Mouse (Mus musculus): ENCODE data around the gene Abcf1. TPM values are rescaled to one million over a fixed set of nuclear protein-coding genes. Genes with fewer than 3 reads are reported as not detected.
"Not testable (repeated sequence)": the region's sequence is repeated elsewhere in the genome, so short reads cannot be mapped to it uniquely, and the experiment has no call there.

The Abcf1 gene
- 78.6 and 90.2 TPM in 2 replicates for polyA plus RNA-seq (2015; fragmentation: Nextera tagmentation; extraction: Ambion mirVana)

DNA sequence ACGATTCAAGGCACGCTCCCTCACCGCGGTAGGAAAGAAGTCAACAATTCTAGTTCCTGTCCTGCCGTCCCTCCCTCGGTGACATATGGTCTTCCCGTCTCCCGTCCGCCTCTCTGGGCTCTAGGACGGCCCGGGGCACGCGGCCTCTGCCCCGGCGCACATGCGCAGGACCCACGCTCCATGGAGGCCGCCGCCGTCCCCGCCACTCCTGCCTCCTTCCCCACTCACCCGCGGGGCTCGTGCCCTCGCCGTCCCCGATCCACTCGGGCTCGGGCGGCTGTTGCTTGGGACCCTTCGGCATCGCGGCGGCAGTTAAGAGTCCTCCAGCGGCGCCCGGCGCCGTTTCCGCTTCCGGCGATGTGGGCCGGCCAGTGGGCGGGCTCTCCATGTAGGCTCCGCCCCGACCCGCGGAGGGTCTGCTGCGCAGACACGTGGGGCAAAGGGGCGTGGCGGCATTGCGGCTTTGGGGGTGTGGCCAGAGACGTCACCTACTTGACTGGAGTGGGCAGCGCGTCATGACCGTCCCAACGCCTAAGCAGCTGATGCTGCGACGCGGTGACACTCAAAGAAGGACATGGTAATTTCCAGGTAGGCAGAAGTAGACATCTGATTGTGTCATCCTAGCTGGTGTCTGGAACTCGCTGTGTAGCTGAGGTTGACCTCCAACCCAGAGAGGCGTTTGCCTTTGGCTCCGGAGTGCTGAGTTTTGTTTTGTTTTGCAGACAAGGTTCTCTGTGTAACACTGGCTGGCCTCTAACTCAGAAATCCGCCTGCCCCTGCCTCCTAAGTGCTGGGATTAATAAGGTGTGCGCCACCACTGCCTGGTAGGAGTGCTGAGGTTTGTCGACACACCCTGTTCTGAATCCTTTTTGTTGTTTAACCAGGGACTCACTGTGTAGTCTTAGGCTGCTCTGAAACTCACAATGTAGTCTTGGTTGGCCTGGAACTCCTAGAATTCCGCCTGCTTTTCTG, at the start of gene Abcf1:
Gene Abcf1, minus strand, starts transcription at position 344 of the 972 bp plus-strand sequence.
- peak within 1 kb of the TSS; percentile 85 for H3K9ac ChIP-seq (ENCODE audit: low read depth, low read length)

GRCm38 (mm10) chr17:36018979-36019378, 49.4 kb upstream of the Abcf1 start:
- Histone ChIP-seq H3K36me3 (ENCODE audit: insufficient read depth, low read length) (peaks cover 3% of the 10 kb centered on the region; the same call in 1 of the 2 replicates), H3K27ac (no peak overlapping the region), H3K4me2 (ENCODE audit: low read length) (no peak overlapping the region), H3K4me3 (replicated peaks; ENCODE audit: low read depth, low read length) (no peak overlapping the region), H3K9ac (ENCODE audit: low read depth, low read length) (no peak overlapping the region), H3K4me1 (replicated peaks; ENCODE audit: insufficient read depth, low read length) (no peaks in the 10 kb centered on the region; the same call in 1 of the 2 replicates), H3K27me3 (ENCODE audit: insufficient read depth, low read length) (no peaks in the 10 kb centered on the region), H3K9me3 (replicated peaks; ENCODE audit: low read length) (no peaks in the 10 kb centered on the region)
- no peak for DNase-seq (ENCODE audit: low spot score)
- WGBS = 74% methylated on average over 2 of the region's 2 CpGs
- no peak for ATAC-seq (replicated peaks; ENCODE audit: low FRiP score, low read depth)
- no peak for TF ChIP-seq CTCF (IDR thresholded peaks at IDR 0.05; ENCODE audit: low read depth)

More for the DNA sequence above, at the start of gene Abcf1:
- Histone ChIP-seq H3K27me3 (ENCODE audit: insufficient read depth, low read length) (no peaks in the 10 kb centered on the region), H3K4me1 (replicated peaks; ENCODE audit: insufficient read depth, low read length) (peaks cover 5% of the 10 kb centered on the region), H3K36me3 (ENCODE audit: insufficient read depth, low read length) (0 out of 2 replicates have a peak, but pooled peaks cover 7% of the 10 kb centered on the region), H3K4me2 (ENCODE audit: low read length) (peak within 1 kb of the TSS; percentile 74), H3K4me3 (replicated peaks; ENCODE audit: low read depth, low read length) (peak within 1 kb of the TSS; percentile 88), H3K27ac (peak within 1 kb of the TSS; percentile 75), H3K9me3 (replicated peaks; ENCODE audit: low read length) (no peaks in the 10 kb centered on the region)
- peak; percentile 94 for ATAC-seq (replicated peaks; ENCODE audit: low FRiP score, low read depth)
- DNase-seq (ENCODE audit: low spot score) = peak; percentile 97
- WGBS = under 1% methylated on average over 68 of the region's 68 CpGs
- no peak for TF ChIP-seq CTCF (IDR thresholded peaks at IDR 0.05; ENCODE audit: low read depth)

DNA sequence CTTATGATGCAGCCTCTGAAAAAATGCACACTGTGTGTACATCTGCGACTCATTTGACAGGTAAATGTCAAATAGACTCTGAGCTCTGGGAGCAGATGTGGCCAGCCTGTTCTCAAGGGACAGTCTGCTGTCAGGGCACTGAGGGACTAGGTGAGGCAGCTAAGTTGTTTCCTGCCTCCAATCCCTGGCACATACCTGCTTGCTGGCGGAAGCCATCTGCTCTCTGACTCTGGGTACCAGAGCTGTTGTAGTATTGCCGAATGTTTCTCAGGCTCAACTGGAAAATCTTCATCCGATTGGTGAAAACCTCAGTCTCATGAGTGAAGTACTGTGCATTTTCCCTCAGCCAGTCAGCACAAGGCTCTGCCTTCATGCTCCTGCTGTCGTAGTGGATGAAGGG, 47.5 kb upstream of the Abcf1 start:
- DNase-seq (ENCODE audit: low spot score) (no peak), ATAC-seq (replicated peaks; ENCODE audit: low FRiP score, low read depth) (no peak)
- WGBS = 84% methylated on average over 5 of the region's 5 CpGs

DNA sequence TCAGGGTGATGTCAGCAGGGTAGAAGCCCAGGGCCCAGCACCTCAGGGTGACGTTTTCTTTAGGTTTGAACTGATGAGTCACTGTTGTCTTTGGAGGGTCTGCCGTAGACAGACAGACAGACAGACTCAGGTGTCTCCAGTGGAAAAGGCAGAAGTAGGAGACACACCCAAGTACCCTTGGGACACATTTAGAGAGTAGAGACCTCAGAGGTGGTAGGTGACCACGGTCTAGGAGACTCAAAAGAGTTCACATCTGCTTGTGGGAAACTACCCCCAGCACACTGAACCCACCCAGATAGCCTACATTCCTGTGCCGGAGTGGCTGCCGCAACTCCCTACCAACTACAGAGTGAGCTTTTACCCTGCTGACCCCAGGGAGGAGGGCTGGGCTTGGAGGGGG, 45.4 kb upstream of the Abcf1 start:
- 94% methylated on average over 5 of the region's 5 CpGs for WGBS
- no peak for DNase-seq (ENCODE audit: low spot score)

More for the DNA sequence above, 47.5 kb upstream of the Abcf1 start:
- no peak for TF ChIP-seq CTCF (IDR thresholded peaks at IDR 0.05; ENCODE audit: low read depth)
- no peaks in the 10 kb centered on the region for H3K27me3 ChIP-seq (ENCODE audit: insufficient read depth, low read length)
- H3K4me2 ChIP-seq (ENCODE audit: low read length) = no peak overlapping the region
- no peak overlapping the region for H3K4me3 ChIP-seq (replicated peaks; ENCODE audit: low read depth, low read length)
- no peak overlapping the region for H3K9ac ChIP-seq (ENCODE audit: low read depth, low read length)
- no peak overlapping the region for H3K27ac ChIP-seq
- H3K9me3 ChIP-seq (replicated peaks; ENCODE audit: low read length) = no peaks in the 10 kb centered on the region
- peaks cover 3% of the 10 kb centered on the region; the same call in 1 of the 2 replicates for H3K36me3 ChIP-seq (ENCODE audit: insufficient read depth, low read length)
- H3K4me1 ChIP-seq (replicated peaks; ENCODE audit: insufficient read depth, low read length) = no peaks in the 10 kb centered on the region

GRCm38 (mm10) chr17:36004409-36004808, 34.8 kb upstream of the Abcf1 start:
- not testable (repeated sequence) for H3K9ac ChIP-seq (ENCODE audit: low read depth, low read length); H3K9me3 ChIP-seq (replicated peaks; ENCODE audit: low read length); H3K4me2 ChIP-seq (ENCODE audit: low read length); H3K27me3 ChIP-seq (ENCODE audit: insufficient read depth, low read length); DNase-seq (ENCODE audit: low spot score); H3K27ac ChIP-seq; H3K36me3 ChIP-seq (ENCODE audit: insufficient read depth, low read length); ATAC-seq (replicated peaks; ENCODE audit: low FRiP score, low read depth); H3K4me3 ChIP-seq (replicated peaks; ENCODE audit: low read depth, low read length); H3K4me1 ChIP-seq (replicated peaks; ENCODE audit: insufficient read depth, low read length)
- 90% methylated on average over 7 of the region's 7 CpGs for WGBS

More for the DNA sequence above, 45.4 kb upstream of the Abcf1 start:
- no peak for TF ChIP-seq CTCF (IDR thresholded peaks at IDR 0.05; ENCODE audit: low read depth)
- no peaks in the 10 kb centered on the region for H3K9me3 ChIP-seq (replicated peaks; ENCODE audit: low read length)
- H3K9ac ChIP-seq (ENCODE audit: low read depth, low read length) = no peak overlapping the region
- H3K4me2 ChIP-seq (ENCODE audit: low read length) = no peak overlapping the region
- no peak for ATAC-seq (replicated peaks; ENCODE audit: low FRiP score, low read depth)
- H3K4me1 ChIP-seq (replicated peaks; ENCODE audit: insufficient read depth, low read length) = no peaks in the 10 kb centered on the region
- peaks cover 3% of the 10 kb centered on the region; the same call in 1 of the 2 replicates for H3K36me3 ChIP-seq (ENCODE audit: insufficient read depth, low read length)
- H3K27me3 ChIP-seq (ENCODE audit: insufficient read depth, low read length) = no peaks in the 10 kb centered on the region
- no peak overlapping the region for H3K4me3 ChIP-seq (replicated peaks; ENCODE audit: low read depth, low read length)
- no peak overlapping the region for H3K27ac ChIP-seq

DNA sequence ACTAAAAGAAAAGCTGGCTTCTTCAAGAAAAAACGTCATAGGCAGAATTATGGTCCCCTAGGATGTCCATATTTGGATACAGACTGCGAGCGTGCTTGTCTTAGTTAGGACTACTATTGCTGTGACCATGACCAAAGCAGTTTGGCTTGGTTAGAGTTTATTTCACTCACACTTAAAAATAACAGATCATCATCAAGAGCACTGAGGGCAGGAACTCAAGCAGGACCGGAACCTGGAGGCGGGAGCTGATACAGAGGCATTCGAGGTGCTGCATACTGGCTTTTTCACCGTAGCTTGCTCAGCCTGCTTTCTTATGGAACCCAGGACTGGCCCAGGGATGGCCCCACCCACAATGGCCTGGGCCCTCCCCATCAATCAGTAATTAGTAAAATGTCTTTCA, 33.8 kb upstream of the Abcf1 start:
- H3K4me2 ChIP-seq (ENCODE audit: low read length) = no peak overlapping the region
- no peaks in the 10 kb centered on the region for H3K36me3 ChIP-seq (ENCODE audit: insufficient read depth, low read length)
- H3K9ac ChIP-seq (ENCODE audit: low read depth, low read length) = no peak overlapping the region
- ATAC-seq (replicated peaks; ENCODE audit: low FRiP score, low read depth) (no peak), DNase-seq (ENCODE audit: low spot score) (no peak)
- 90% methylated on average over 7 of the region's 7 CpGs for WGBS
- H3K4me1 ChIP-seq (replicated peaks; ENCODE audit: insufficient read depth, low read length) = no peaks in the 10 kb centered on the region
- TF ChIP-seq CTCF (IDR thresholded peaks at IDR 0.05; ENCODE audit: low read depth) = no peak
- no peak overlapping the region for H3K27ac ChIP-seq
- no peaks in the 10 kb centered on the region for H3K9me3 ChIP-seq (replicated peaks; ENCODE audit: low read length)
- no peak overlapping the region for H3K4me3 ChIP-seq (replicated peaks; ENCODE audit: low read depth, low read length)
- no peaks in the 10 kb centered on the region for H3K27me3 ChIP-seq (ENCODE audit: insufficient read depth, low read length)
